Mouse (Mus musculus) heart, embryonic 12.5 days (tissue): ENCODE data around the gene Grip1. TPM values are rescaled to one million over a fixed set of nuclear protein-coding genes. Genes with fewer than 3 reads are reported as not detected.

ENCODE experiments used
- ATAC-seq: fragments of 200-750 bp; cut with Nextera tagmentation; 2 replicates; pipeline ENCODE4 v1.8.0; 2017; ENCODE audit warnings: moderate TSS enrichment, moderate library complexity; ENCODE audit not compliant: insufficient number of reproducible peaks, low FRiP score
- H3K27ac ChIP-seq: fragments of 300-500 bp; sonication (generic); 2 replicates; pipeline ENCODE4 v1.5.1; 2016; ENCODE audit warnings: mild to moderate bottlenecking, moderate library complexity; ENCODE audit not compliant: poor library complexity, severe bottlenecking
- H3K27me3 ChIP-seq: fragments of 300-500 bp; sonication (generic); replicated peaks from 2 replicates; pipeline ENCODE4 v1.6.1; 2016; ENCODE audit warnings: mild to moderate bottlenecking, moderate library complexity
- H3K36me3 ChIP-seq: fragments of 300-500 bp; sonication (generic); 2 replicates; pipeline ENCODE4 v1.6.1; 2016; ENCODE audit warnings: mild to moderate bottlenecking, moderate library complexity
- H3K4me1 ChIP-seq: fragments of 300-500 bp; sonication (generic); replicated peaks from 2 replicates; pipeline ENCODE4 v1.6.1; 2016; ENCODE audit warnings: mild to moderate bottlenecking
- H3K4me2 ChIP-seq: fragments of 300-500 bp; sonication (generic); 2 replicates; pipeline ENCODE4 v1.6.1; 2016; ENCODE audit warnings: mild to moderate bottlenecking, moderate library complexity
- H3K4me3 ChIP-seq: fragments of 300-500 bp; sonication (generic); 2 replicates; pipeline ENCODE4 v1.5.1; 2016; ENCODE audit warnings: mild to moderate bottlenecking
- H3K9ac ChIP-seq: fragments of 300-500 bp; sonication (generic); 2 replicates; pipeline ENCODE4 v1.6.1; 2016; ENCODE audit warnings: mild to moderate bottlenecking, moderate library complexity
- H3K9me3 ChIP-seq: fragments of 300-500 bp; sonication (generic); replicated peaks from 2 replicates; pipeline ENCODE4 v1.6.1; 2016; ENCODE audit warnings: mild to moderate bottlenecking, moderate library complexity
- WGBS: fragments of 180-500 bp; shearing (Covaris S2); methylation state at CpG from one replicate; pipeline ENCODE4 v1.1.7; 2016; 5-methylcytosine and 5-hydroxymethylcytosine counted together
- polyA plus RNA-seq: library from polyadenylated mRNA; unstranded; fragments of >200 nt; fragmentation: Nextera tagmentation; extraction: Ambion mirVana; gene quantifications from 2 replicates; pipeline ENCODE4 v1.2.1, GENCODE M21; 2016

The Grip1 gene
- polyA plus RNA-seq, 1 experiment from 2014 or later: 3.1 TPM

DNA sequence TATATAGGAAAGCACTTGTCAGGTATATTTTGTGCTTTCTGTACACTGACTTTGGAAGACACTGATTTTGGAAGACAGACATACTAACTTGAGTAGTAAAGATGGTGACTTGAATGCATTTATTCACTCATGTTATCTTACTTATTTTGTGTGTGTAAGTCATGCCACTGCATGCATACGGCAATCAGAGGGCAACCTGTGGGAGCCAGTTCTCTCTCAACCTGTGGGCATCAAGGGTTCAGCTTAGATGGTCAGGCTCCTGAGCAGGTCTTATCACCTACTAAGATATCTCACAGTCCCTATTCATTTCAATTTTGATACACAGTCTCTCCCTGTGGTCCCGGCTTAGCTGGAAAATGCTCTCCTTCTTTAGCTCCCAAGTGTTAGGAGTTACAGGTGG lies 5.4 kb downstream of the Grip1 start:
- Histone ChIP-seq H3K9ac (no peak overlapping the region), H3K4me1 (peaks cover 40% of the 10 kb centered on the region), H3K27ac (no peak overlapping the region), H3K4me2 (no peak overlapping the region), H3K27me3 (0 out of 2 replicates have a peak, but pooled peaks cover 2% of the 10 kb centered on the region), H3K9me3 (no peaks in the 10 kb centered on the region), H3K4me3 (no peak overlapping the region), H3K36me3 (no peaks in the 10 kb centered on the region)
- WGBS: 78% methylated on average over 2 of the region's 2 CpGs
- ATAC-seq: no peak

DNA sequence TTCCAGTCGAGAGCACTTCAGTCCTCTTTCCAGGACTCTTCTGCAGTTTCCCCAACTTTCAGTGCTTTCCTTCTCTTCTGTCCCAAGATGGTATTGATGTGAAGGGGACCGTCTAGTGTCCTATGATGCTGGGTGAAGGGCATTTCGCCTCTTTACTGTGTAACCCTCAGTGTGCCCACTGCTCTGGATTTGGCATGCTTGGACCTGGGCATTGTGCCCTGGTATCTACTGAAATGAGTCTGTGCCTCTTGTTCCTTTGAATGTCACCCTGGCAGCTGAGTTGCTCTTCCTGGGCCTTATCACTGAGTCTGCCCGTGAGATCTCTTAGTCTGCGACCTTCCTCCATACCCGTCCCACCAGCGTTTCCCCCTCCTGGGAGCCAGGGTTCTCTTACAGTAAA lies 9.7 kb downstream of the Grip1 start:
- Histone ChIP-seq H3K27me3 (0 out of 2 replicates have a peak, but pooled peaks cover 2% of the 10 kb centered on the region), H3K36me3 (no peaks in the 10 kb centered on the region), H3K27ac (peak overlapping the region; percentile 30; the same call in 1 of the 2 replicates), H3K9me3 (no peaks in the 10 kb centered on the region), H3K4me3 (no peak overlapping the region), H3K9ac (no peak overlapping the region), H3K4me1 (peaks cover 36% of the 10 kb centered on the region), H3K4me2 (0 out of 2 replicates have a peak overlapping the region, but pooled peaks have one; percentile 7)
- 0 out of 2 replicates have a peak, but pooled peaks have one; percentile 12 for ATAC-seq
- WGBS: 41% methylated on average over 7 of the region's 7 CpGs

DNA sequence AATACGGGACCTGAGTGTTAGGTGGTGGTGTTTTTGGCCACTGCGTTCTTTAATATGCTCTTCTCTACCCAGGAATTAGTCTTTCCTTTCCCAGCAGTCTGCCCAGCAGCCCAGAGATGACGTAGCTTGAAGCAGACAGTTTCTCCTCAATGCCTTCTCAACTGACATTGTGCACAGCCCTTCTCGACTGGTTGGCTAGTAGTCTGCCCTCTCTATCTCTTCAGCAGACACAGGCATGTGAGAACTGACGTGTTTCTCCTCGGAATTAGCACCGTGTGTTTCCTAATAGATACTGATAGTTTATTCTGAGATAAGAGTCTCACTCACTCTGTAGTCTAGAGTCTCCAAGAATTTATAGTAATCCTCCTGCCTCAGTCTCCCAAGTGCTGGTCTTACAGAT lies 10.2 kb downstream of the Grip1 start:
- no peak overlapping the region for H3K9ac ChIP-seq
- H3K4me2 ChIP-seq: 0 out of 2 replicates have a peak overlapping the region, but pooled peaks have one; percentile 7
- peak overlapping the region; percentile 30; the same call in 1 of the 2 replicates for H3K27ac ChIP-seq
- H3K4me1 ChIP-seq: peaks cover 36% of the 10 kb centered on the region
- peak; percentile 74; the same call in 1 of the 2 replicates for ATAC-seq
- no peaks in the 10 kb centered on the region for H3K36me3 ChIP-seq
- WGBS: 18% methylated on average over 7 of the region's 7 CpGs
- H3K27me3 ChIP-seq: 0 out of 2 replicates have a peak, but pooled peaks cover 2% of the 10 kb centered on the region
- H3K9me3 ChIP-seq: no peaks in the 10 kb centered on the region
- no peak overlapping the region for H3K4me3 ChIP-seq

DNA sequence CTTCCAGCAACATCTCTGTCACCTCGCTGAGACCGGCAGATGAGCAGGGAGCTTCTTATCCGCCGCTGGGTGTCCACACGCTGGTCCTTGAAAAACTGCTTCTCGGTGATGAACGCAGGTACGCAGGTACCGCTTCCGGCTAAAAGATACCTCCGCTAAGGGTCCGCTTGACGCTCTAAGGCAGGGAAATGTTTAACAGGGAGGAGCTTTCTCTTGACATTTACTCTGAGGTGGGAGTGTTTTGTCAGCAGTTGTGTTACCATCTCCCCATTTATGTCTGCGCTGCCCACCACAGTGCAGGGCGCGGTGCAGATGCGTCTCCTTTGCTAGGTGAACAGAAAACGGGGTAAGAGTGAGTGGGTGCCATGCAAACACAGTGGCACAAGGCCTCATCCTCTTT lies 14.3 kb downstream of the Grip1 start:
- ATAC-seq: no peak
- 89% methylated on average over 18 of the region's 18 CpGs for WGBS
- Histone ChIP-seq H3K4me2 (no peak overlapping the region), H3K27ac (no peak overlapping the region), H3K9ac (no peak overlapping the region), H3K4me1 (peaks cover 17% of the 10 kb centered on the region), H3K9me3 (peaks cover 9% of the 10 kb centered on the region; the same call in 1 of the 2 replicates), H3K36me3 (no peaks in the 10 kb centered on the region), H3K4me3 (no peak overlapping the region), H3K27me3 (no peaks in the 10 kb centered on the region)

DNA sequence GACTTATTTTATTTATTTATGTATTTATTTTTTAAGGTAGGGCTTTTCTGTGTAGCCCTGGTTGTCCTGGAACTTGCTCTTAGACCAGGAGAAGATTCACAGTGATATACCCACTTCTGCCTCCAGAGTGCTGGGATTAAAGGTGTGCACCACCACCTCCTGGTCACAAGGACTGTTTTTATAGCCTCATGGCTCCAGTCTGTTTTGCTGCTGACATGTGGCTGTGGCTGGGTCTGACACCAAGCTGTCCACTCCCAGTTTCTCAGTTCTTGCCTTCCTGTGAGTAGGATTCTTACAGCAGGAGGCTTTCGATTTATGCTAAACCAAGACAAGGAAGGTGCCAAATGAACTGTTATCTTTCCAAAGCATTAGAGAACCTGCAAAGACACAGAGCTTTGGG lies 16.5 kb downstream of the Grip1 start:
- Histone ChIP-seq H3K4me3 (no peak overlapping the region), H3K27me3 (no peaks in the 10 kb centered on the region), H3K9ac (no peak overlapping the region), H3K36me3 (no peaks in the 10 kb centered on the region), H3K27ac (no peak overlapping the region), H3K4me2 (no peak overlapping the region), H3K9me3 (peaks cover 9% of the 10 kb centered on the region; the same call in 1 of the 2 replicates), H3K4me1 (0 out of 2 replicates have a peak, but pooled peaks cover 4% of the 10 kb centered on the region)
- ATAC-seq: no peak
- WGBS: 60% methylated on average over 1 of the region's 1 CpGs

DNA sequence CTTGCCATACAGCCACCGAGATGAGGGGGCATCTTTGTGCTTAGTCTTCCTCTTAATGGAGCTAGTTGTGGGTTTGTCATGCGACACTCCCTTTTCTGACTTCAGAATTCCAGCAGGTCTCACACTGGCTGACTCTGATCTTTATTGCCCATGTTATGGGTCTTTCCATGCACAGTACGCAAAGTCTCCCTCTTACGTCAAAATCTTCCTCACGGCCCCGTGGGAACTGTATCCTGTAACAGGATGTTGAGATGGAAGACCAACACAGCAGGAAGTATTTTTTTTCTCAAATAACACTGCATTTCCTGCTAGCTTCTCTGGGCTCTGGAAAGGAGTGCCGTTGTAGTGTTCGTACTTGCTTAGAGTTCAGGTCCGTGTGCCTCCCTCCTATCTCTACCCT lies 21.5 kb downstream of the Grip1 start:
- WGBS: 58% methylated on average over 9 of the region's 9 CpGs
- 0 out of 2 replicates have a peak, but pooled peaks have one; percentile 25 for ATAC-seq
- Histone ChIP-seq H3K9ac (no peak overlapping the region), H3K9me3 (peaks cover 9% of the 10 kb centered on the region; the same call in 1 of the 2 replicates), H3K4me2 (no peak overlapping the region), H3K27ac (peak overlapping the region; percentile 47; the same call in 1 of the 2 replicates), H3K4me1 (peaks cover 15% of the 10 kb centered on the region), H3K36me3 (no peaks in the 10 kb centered on the region), H3K4me3 (no peak overlapping the region), H3K27me3 (no peaks in the 10 kb centered on the region)

DNA sequence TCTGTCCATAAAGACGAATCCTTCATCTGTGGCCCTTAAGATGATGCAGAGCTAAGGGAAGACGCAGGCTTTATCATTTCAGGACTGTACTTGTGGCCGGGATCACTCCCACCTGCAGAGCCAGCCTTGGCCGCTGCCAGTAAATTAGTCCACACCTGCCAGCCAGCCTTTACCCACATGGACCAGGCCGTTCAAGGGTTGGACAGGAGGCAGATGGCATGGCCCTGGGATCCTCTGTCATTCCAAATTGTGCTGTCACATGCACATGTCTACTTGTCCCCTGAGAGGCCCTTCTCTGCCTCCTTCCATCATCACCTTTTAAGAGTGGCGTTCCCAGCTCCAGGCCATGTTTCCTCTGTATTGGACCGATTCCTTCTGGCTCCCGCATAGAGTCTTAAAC lies 24.0 kb downstream of the Grip1 start:
- Histone ChIP-seq H3K36me3 (no peaks in the 10 kb centered on the region), H3K27ac (no peak overlapping the region), H3K9me3 (no peaks in the 10 kb centered on the region), H3K4me3 (no peak overlapping the region), H3K27me3 (no peaks in the 10 kb centered on the region), H3K4me2 (no peak overlapping the region), H3K4me1 (peaks cover 14% of the 10 kb centered on the region), H3K9ac (no peak overlapping the region)
- WGBS: 70% methylated on average over 8 of the region's 8 CpGs
- no peak for ATAC-seq

DNA sequence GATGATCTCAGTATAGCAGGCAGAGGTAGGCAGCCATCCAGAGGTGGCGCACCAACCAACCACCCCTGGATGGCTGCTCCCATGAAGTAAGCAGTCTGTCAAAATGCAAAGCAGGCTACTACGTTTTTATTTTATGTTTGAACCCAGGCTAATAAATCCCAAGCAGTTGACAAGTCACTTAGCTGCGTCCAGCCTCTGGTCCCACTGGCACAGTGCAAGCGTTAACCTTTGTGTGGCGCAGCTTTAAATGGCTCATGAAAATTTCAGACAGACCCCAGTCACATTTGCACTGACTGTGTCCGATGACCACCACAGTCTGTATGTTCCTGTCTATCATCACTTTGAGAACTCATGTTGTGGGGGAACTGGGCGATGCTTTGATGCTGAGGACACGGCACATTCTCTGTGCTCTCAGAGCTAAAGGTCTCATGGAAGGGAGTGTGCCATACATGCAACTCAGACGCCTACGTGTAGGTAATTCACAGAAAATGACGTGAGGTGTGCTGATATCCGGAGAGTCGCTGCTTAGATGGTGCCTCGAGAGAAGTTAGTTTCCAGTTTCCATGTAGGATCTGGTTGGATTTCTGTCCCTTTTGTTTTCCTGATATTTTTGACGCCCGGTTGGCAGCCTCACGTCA lies 29.6 kb downstream of the Grip1 start:
- no peak for ATAC-seq
- Histone ChIP-seq H3K36me3 (no peaks in the 10 kb centered on the region), H3K27me3 (no peaks in the 10 kb centered on the region), H3K4me1 (peaks cover 24% of the 10 kb centered on the region), H3K4me3 (no peak overlapping the region), H3K27ac (no peak overlapping the region), H3K9ac (no peak overlapping the region), H3K4me2 (no peak overlapping the region), H3K9me3 (no peaks in the 10 kb centered on the region)
- 74% methylated on average over 17 of the region's 17 CpGs for WGBS

DNA sequence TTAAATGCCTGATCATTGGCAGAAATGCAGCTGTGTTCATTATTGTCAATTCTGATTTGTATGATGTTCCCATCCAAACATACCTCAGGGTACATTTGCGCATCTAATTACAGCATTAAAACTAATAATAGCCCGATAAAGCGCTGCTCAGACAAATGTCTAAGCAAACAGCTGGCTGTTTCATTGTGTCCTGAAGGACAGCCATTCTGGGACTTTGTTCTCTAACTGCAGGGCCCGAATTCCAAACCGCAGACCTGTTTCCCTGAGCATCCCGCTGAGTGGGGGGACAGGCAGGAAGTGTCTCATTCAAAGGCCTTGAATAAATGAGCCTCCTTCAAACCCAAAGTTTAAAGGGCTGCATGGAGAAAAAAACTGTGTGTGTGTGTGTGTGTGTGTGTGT lies 30.1 kb downstream of the Grip1 start:
- H3K27me3 ChIP-seq: no peaks in the 10 kb centered on the region

DNA sequence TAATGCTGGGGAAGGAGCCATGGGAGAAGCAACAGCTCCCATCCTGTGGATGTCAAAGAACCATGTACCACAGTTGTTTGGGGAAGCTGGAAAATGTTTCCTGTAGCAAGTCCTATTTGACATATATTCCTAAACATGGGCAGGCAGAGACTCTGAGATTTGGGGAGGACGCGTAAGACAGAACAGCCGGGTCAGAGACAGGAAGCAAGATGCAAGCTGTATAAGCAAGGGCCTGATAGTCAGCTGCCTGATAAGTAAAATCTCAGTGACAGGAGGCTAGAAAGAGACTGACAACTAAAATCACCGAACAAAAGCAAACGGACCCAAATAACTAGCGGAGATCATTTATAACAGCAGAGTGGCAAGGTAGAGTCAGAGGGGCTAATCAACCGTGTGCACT lies 33.3 kb downstream of the Grip1 start:
- no peaks in the 10 kb centered on the region for H3K27me3 ChIP-seq
- H3K4me1 ChIP-seq: peaks cover 19% of the 10 kb centered on the region
- no peak overlapping the region for H3K4me3 ChIP-seq
- H3K4me2 ChIP-seq: no peak overlapping the region; the same call in 1 of the 2 replicates
- H3K36me3 ChIP-seq: no peaks in the 10 kb centered on the region
- WGBS: 52% methylated on average over 7 of the region's 7 CpGs
- peak; percentile 83 for ATAC-seq
- H3K9ac ChIP-seq: no peak overlapping the region
- no peak overlapping the region for H3K27ac ChIP-seq
- H3K9me3 ChIP-seq: no peaks in the 10 kb centered on the region

More for the DNA sequence above, 30.1 kb downstream of the Grip1 start:
- H3K27ac ChIP-seq: no peak overlapping the region
- H3K4me1 ChIP-seq: peaks cover 19% of the 10 kb centered on the region
- no peak for ATAC-seq
- H3K4me2 ChIP-seq: no peak overlapping the region
- H3K36me3 ChIP-seq: no peaks in the 10 kb centered on the region
- no peak overlapping the region for H3K9ac ChIP-seq
- no peaks in the 10 kb centered on the region for H3K9me3 ChIP-seq
- WGBS: 45% methylated on average over 6 of the region's 6 CpGs
- no peak overlapping the region for H3K4me3 ChIP-seq

DNA sequence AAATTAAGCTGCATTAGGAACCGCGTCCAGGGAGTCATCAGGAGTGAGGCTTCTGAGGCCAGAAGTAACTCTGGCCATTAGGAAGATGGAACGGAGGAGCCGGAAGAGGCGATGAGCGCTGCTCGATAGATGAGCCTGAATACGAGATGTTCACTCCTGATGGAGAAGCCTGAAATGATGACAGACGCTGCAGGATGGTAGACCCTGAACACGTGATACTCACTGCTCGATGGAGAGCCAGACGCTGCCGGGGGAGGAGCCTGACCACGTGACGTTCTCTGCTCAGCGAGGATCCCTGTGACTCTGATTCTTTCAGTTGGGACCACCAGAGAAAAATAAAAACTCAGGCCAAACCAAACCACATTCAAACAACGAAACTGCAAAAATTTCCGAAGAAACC lies 37.2 kb downstream of the Grip1 start:
- Histone ChIP-seq H3K27ac (no peak overlapping the region), H3K4me3 (no peak overlapping the region), H3K27me3 (no peaks in the 10 kb centered on the region), H3K9me3 (no peaks in the 10 kb centered on the region), H3K9ac (no peak overlapping the region), H3K4me1 (no peaks in the 10 kb centered on the region), H3K4me2 (no peak overlapping the region), H3K36me3 (no peaks in the 10 kb centered on the region)
- whole genome bisulfite sequencing: 89% methylated on average over 18 of the region's 18 CpGs
- no peak for ATAC-seq
